Comparison of ENCODE assay signal across 10 mouse cellular contexts in genomic region chr17:33889941-33890532, GRCm38 (mm10). TPM values are rescaled to one million over a fixed set of nuclear protein-coding genes. Genes with fewer than 3 reads are reported as not detected.
A peak's percentile ranks its signal among the peaks of the same experiment; 100 is the strongest.
DNase-seq lines count a peak whose midpoint lies in the region; ATAC-seq and TF ChIP-seq lines count a peak whose summit lies in the region.
"Not testable (repeated sequence)": the region's sequence is repeated elsewhere in the genome, so short reads cannot be mapped to it uniquely, and the experiment has no call there.
"Had no signal": no experiment of that assay in that cellular context is flagged by ENCODE, and none has a peak within 500 bp of the region (broad histone marks: within the 10 kb centered on the region; RNA-seq: fewer than 3 reads in every experiment).

No protein-coding gene starts in this region.

- H3K36me3 ChIP-seq in embryonic facial prominence, embryonic 15.5 days; heart, embryonic 11.5 days (ENCODE audit: control insufficient read depth, insufficient read depth, low read length); hindbrain, postnatal 0 days (ENCODE audit: insufficient read depth, low read length); limb, embryonic 11.5 days (ENCODE audit: control insufficient read depth, insufficient read depth, low read length); myocyte (ENCODE audit: control insufficient read depth, insufficient read depth); thymus, adult 2 months (ENCODE audit: control insufficient read depth, insufficient read depth, low read length): not testable (repeated sequence)
- H3K36me3 ChIP-seq in lung, embryonic 14.5 days (ENCODE audit: insufficient read depth): 0 out of 2 replicates have a peak, but pooled peaks cover 12% of the 10 kb centered on the region

- ATAC-seq in embryonic facial prominence, embryonic 15.5 days (ENCODE audit: insufficient number of reproducible peaks, low FRiP score, low TSS enrichment, low read depth); lung, embryonic 14.5 days (ENCODE audit: insufficient read depth): not testable (repeated sequence)
- ATAC-seq in heart, embryonic 11.5 days (replicated peaks; ENCODE audit: insufficient number of reproducible peaks, low FRiP score, low TSS enrichment): peak; percentile 37
- ATAC-seq in hindbrain, postnatal 0 days: peak; percentile 27; the same call in 1 of the 2 replicates
- ATAC-seq in limb, embryonic 11.5 days (ENCODE audit: insufficient number of reproducible peaks, low FRiP score, low TSS enrichment, low read depth): peak; percentile 54; the same call in 1 of the 2 replicates

- peak; percentile 80 for TF ChIP-seq POLR2A in myocyte (IDR thresholded peaks at IDR 0.05; ENCODE audit: insufficient read length, low read depth)
- not testable (repeated sequence) for TF ChIP-seq POLR2A in thymus, adult 2 months (IDR thresholded peaks at IDR 0.05; ENCODE audit: control insufficient read depth, extremely low read depth, insufficient read depth, low read length, poor library complexity)

- peak overlapping the region; percentile 73 for H3K4me2 ChIP-seq in embryonic facial prominence, embryonic 15.5 days (replicated peaks)
- peak overlapping the region; percentile 60 for H3K4me2 ChIP-seq in heart, embryonic 11.5 days
- peak overlapping the region; percentile 63 for H3K4me2 ChIP-seq in hindbrain, postnatal 0 days (ENCODE audit: low read depth, low read length)
- peak overlapping the region; percentile 60 for H3K4me2 ChIP-seq in limb, embryonic 11.5 days (ENCODE audit: low read depth, severe bottlenecking)
- H3K4me2 ChIP-seq in lung, embryonic 14.5 days: peak overlapping the region; percentile 65
- H3K4me2 ChIP-seq in myocyte (ENCODE audit: low read depth): peak overlapping the region; percentile 52

- peaks cover 27% of the 10 kb centered on the region for H3K79me2 ChIP-seq in myocyte (ENCODE audit: control insufficient read depth, insufficient read depth)

- WGBS in embryonic facial prominence, embryonic 15.5 days: under 1% methylated on average over 43 of the region's 44 CpGs
- WGBS in heart, embryonic 11.5 days (ENCODE audit: insufficient replicate concordance): under 1% methylated on average over 42 of the region's 44 CpGs
- under 1% methylated on average over 35 of the region's 44 CpGs for WGBS in hindbrain, postnatal 0 days
- WGBS in limb, embryonic 11.5 days: under 1% methylated on average over 38 of the region's 44 CpGs
- 0% methylated on average over 44 of the region's 44 CpGs for WGBS in lung, embryonic 14.5 days
- under 1% methylated on average over 43 of the region's 44 CpGs for WGBS in thymus, adult 2 months

- H3K4me1 ChIP-seq in embryonic facial prominence, embryonic 15.5 days: peaks cover 12% of the 10 kb centered on the region
- not testable (repeated sequence) for H3K4me1 ChIP-seq in heart, embryonic 11.5 days (ENCODE audit: control insufficient read depth, insufficient read depth, low read length); hindbrain, postnatal 0 days (ENCODE audit: insufficient read depth, low read length); limb, embryonic 11.5 days (ENCODE audit: control insufficient read depth, insufficient read depth, low read length); lung, embryonic 14.5 days (ENCODE audit: insufficient read depth); thymus, adult 2 months (replicated peaks; ENCODE audit: control insufficient read depth, insufficient read depth, low read length)

- peak overlapping the region; percentile 48 for H3ac ChIP-seq in myocyte (ENCODE audit: control insufficient read depth, insufficient read length)

- not testable (repeated sequence) for H3K27ac ChIP-seq in embryonic facial prominence, embryonic 15.5 days (replicated peaks); hindbrain, postnatal 0 days; limb, embryonic 11.5 days (replicated peaks; ENCODE audit: low read depth, low read length); thymus, adult 2 months (ENCODE audit: control insufficient read depth, insufficient read depth, low read length)
- H3K27ac ChIP-seq in heart, embryonic 11.5 days (ENCODE audit: low read depth, low read length): peak overlapping the region; percentile 65
- H3K27ac ChIP-seq in lung, embryonic 14.5 days (ENCODE audit: low read depth): peak overlapping the region; percentile 63; the same call in 1 of the 2 replicates

- not testable (repeated sequence) for TF ChIP-seq CTCF in hindbrain, postnatal 0 days (IDR thresholded peaks at IDR 0.05; ENCODE audit: low read depth); lung, embryonic 14.5 days (IDR thresholded peaks at IDR 0.05; ENCODE audit: low read depth); thymus, adult 2 months (IDR thresholded peaks at IDR 0.05; ENCODE audit: borderline replicate concordance, control insufficient read depth, extremely low read depth, insufficient read depth, low read length, poor library complexity)

- peak; percentile 27 for DNase-seq in Muller cell, postnatal 12 days (ENCODE audit: inconsistent ontology term)
- DNase-seq in hindbrain, postnatal 0 days (ENCODE audit: low spot score); lung, embryonic 14.5 days; thymus, adult 2 months: not testable (repeated sequence)
- DNase-seq in limb, embryonic 11.5 days (ENCODE audit: low spot score): peak; percentile 30

- H3K27me3 ChIP-seq in embryonic facial prominence, embryonic 15.5 days; heart, embryonic 11.5 days (ENCODE audit: control insufficient read depth, insufficient read depth, low read length); hindbrain, postnatal 0 days (ENCODE audit: insufficient read depth, low read length); limb, embryonic 11.5 days (ENCODE audit: control insufficient read depth, insufficient read depth, low read length); lung, embryonic 14.5 days (ENCODE audit: insufficient read depth, low read length); myocyte (ENCODE audit: control insufficient read depth, insufficient read depth, insufficient read length); thymus, adult 2 months (ENCODE audit: control insufficient read depth, insufficient read depth, low read length): not testable (repeated sequence)

- peak overlapping the region; percentile 66 for H3K4me3 ChIP-seq in embryonic facial prominence, embryonic 15.5 days (replicated peaks)
- H3K4me3 ChIP-seq in heart, embryonic 11.5 days (ENCODE audit: low read depth, low read length): peak overlapping the region; percentile 65
- H3K4me3 ChIP-seq in hindbrain, postnatal 0 days (ENCODE audit: low read length): peak overlapping the region; percentile 55
- H3K4me3 ChIP-seq in limb, embryonic 11.5 days (ENCODE audit: low read depth, low read length): peak overlapping the region; percentile 60
- peak overlapping the region; percentile 66 for H3K4me3 ChIP-seq in lung, embryonic 14.5 days (ENCODE audit: low read depth, low read length)
- H3K4me3 ChIP-seq in myocyte: peak overlapping the region; percentile 44
- H3K4me3 ChIP-seq in thymus, adult 2 months (ENCODE audit: control insufficient read depth, insufficient read depth, low read length): peak overlapping the region; percentile 59

- H3K9me3 ChIP-seq in embryonic facial prominence, embryonic 15.5 days (replicated peaks); heart, embryonic 11.5 days (replicated peaks; ENCODE audit: control insufficient read depth, low read length); hindbrain, postnatal 0 days (ENCODE audit: low read length); limb, embryonic 11.5 days (ENCODE audit: control insufficient read depth, low read length); lung, embryonic 14.5 days (ENCODE audit: low read depth, low read length): not testable (repeated sequence)

- peak overlapping the region; percentile 53 for H3K9ac ChIP-seq in embryonic facial prominence, embryonic 15.5 days
- H3K9ac ChIP-seq in heart, embryonic 11.5 days (ENCODE audit: low read depth, low read length): peak overlapping the region; percentile 80
- H3K9ac ChIP-seq in hindbrain, postnatal 0 days (replicated peaks; ENCODE audit: low read length): peak overlapping the region; percentile 45; the same call in 1 of the 2 replicates
- peak overlapping the region; percentile 73 for H3K9ac ChIP-seq in limb, embryonic 11.5 days (ENCODE audit: low read length)
- peak overlapping the region; percentile 72 for H3K9ac ChIP-seq in lung, embryonic 14.5 days

RNA-seq across cellular contexts. Expression of gene Kifc1, which starts 0.4 kb away (rescaled TPM):
- 6.7 and 6.8 TPM in 2 replicates for polyA plus RNA-seq in embryonic facial prominence, embryonic 15.5 days (2015; fragmentation: Nextera tagmentation; extraction: Ambion mirVana)
- polyA plus RNA-seq in heart, embryonic 11.5 days (2014; fragmentation: Nextera tagmentation; extraction: Ambion mirVana): 8.1 and 11.8 TPM in 2 replicates
- 5.8 and 9.9 TPM in 2 replicates for total RNA-seq in hindbrain, postnatal 0 days (2014; rRNA removed)
- polyA plus RNA-seq in hindbrain, postnatal 0 days (2015; fragmentation: Nextera tagmentation; extraction: Ambion mirVana): 2.0 and 3.2 TPM in 2 replicates
- 12.3 and 12.5 TPM in 2 replicates for polyA plus RNA-seq in limb, embryonic 11.5 days (2014; fragmentation: Nextera tagmentation; extraction: Ambion mirVana)
- polyA plus RNA-seq in lung, embryonic 14.5 days (2014; fragmentation: Nextera tagmentation; extraction: Ambion mirVana): 8.3 and 9.3 TPM in 2 replicates
- 32.2 TPM for polyA plus RNA-seq in myocyte (2012; fragmentation: generic; extraction: Trizol)
- 57.3 and 70.8 TPM in 2 replicates for polyA plus RNA-seq in thymus, adult 2 months (2012; rRNA removed)

RNA-seq across cellular contexts. Expression of gene Platr17, which starts 14.9 kb away (rescaled TPM):
- polyA plus RNA-seq in embryonic facial prominence, embryonic 15.5 days (2015; fragmentation: Nextera tagmentation; extraction: Ambion mirVana): 0.55 and 0.58 TPM in 2 replicates
- polyA plus RNA-seq in heart, embryonic 11.5 days (2014; fragmentation: Nextera tagmentation; extraction: Ambion mirVana): not detected in 2 replicates
- 1.3 TPM in 1 of 2 replicates, not detected in the other for total RNA-seq in hindbrain, postnatal 0 days (2014; rRNA removed)
- polyA plus RNA-seq in hindbrain, postnatal 0 days (2015; fragmentation: Nextera tagmentation; extraction: Ambion mirVana): 0.88 and 1.2 TPM in 2 replicates
- polyA plus RNA-seq in limb, embryonic 11.5 days (2014; fragmentation: Nextera tagmentation; extraction: Ambion mirVana): 0.19 and 0.48 TPM in 2 replicates
- polyA plus RNA-seq in lung, embryonic 14.5 days (2014; fragmentation: Nextera tagmentation; extraction: Ambion mirVana): 0.32 TPM in 1 of 2 replicates, not detected in the other
- 0.17 TPM for polyA plus RNA-seq in myocyte (2012; fragmentation: generic; extraction: Trizol)
- 0.69 and 1.0 TPM in 2 replicates for polyA plus RNA-seq in thymus, adult 2 months (2012; rRNA removed)
- total RNA-seq: heart, adult 8-10 months; layer of hippocampus, postnatal 36 days had no signal

RNA-seq across cellular contexts. Expression of gene Gm7029, which starts 16.4 kb away (rescaled TPM):
- not detected in 2 replicates for polyA plus RNA-seq in embryonic facial prominence, embryonic 15.5 days (2015; fragmentation: Nextera tagmentation; extraction: Ambion mirVana)
- polyA plus RNA-seq in heart, embryonic 11.5 days (2014; fragmentation: Nextera tagmentation; extraction: Ambion mirVana): not detected in 2 replicates
- total RNA-seq in hindbrain, postnatal 0 days (2014; rRNA removed): not detected in 2 replicates
- not detected in 2 replicates for polyA plus RNA-seq in hindbrain, postnatal 0 days (2015; fragmentation: Nextera tagmentation; extraction: Ambion mirVana)
- not detected in 2 replicates for polyA plus RNA-seq in limb, embryonic 11.5 days (2014; fragmentation: Nextera tagmentation; extraction: Ambion mirVana)
- polyA plus RNA-seq in lung, embryonic 14.5 days (2014; fragmentation: Nextera tagmentation; extraction: Ambion mirVana): not detected in 2 replicates
- polyA plus RNA-seq in myocyte (2012; fragmentation: generic; extraction: Trizol): not detected
- polyA plus RNA-seq in thymus, adult 2 months (2012; rRNA removed): 3.0 TPM in 1 of 2 replicates, not detected in the other
- total RNA-seq: heart, adult 8-10 months; layer of hippocampus, postnatal 36 days had no signal

RNA-seq across cellular contexts. Expression of gene Daxx, which starts 19.2 kb away (rescaled TPM):
- 48.5 and 51.7 TPM in 2 replicates for polyA plus RNA-seq in embryonic facial prominence, embryonic 15.5 days (2015; fragmentation: Nextera tagmentation; extraction: Ambion mirVana)
- polyA plus RNA-seq in heart, embryonic 11.5 days (2014; fragmentation: Nextera tagmentation; extraction: Ambion mirVana): 26.4 and 37.0 TPM in 2 replicates
- total RNA-seq in hindbrain, postnatal 0 days (2014; rRNA removed): 52.1 and 58.4 TPM in 2 replicates
- 39.0 and 41.9 TPM in 2 replicates for polyA plus RNA-seq in hindbrain, postnatal 0 days (2015; fragmentation: Nextera tagmentation; extraction: Ambion mirVana)
- polyA plus RNA-seq in limb, embryonic 11.5 days (2014; fragmentation: Nextera tagmentation; extraction: Ambion mirVana): 66.8 and 71.3 TPM in 2 replicates
- 39.3 and 47.1 TPM in 2 replicates for polyA plus RNA-seq in lung, embryonic 14.5 days (2014; fragmentation: Nextera tagmentation; extraction: Ambion mirVana)
- 16.9 TPM for polyA plus RNA-seq in myocyte (2012; fragmentation: generic; extraction: Trizol)
- polyA plus RNA-seq in thymus, adult 2 months (2012; rRNA removed): 116 and 129 TPM in 2 replicates

RNA-seq across cellular contexts. Expression of gene Tapbp, which starts 25.7 kb away (rescaled TPM):
- 40.2 and 49.3 TPM in 2 replicates for polyA plus RNA-seq in embryonic facial prominence, embryonic 15.5 days (2015; fragmentation: Nextera tagmentation; extraction: Ambion mirVana)
- polyA plus RNA-seq in heart, embryonic 11.5 days (2014; fragmentation: Nextera tagmentation; extraction: Ambion mirVana): 22.0 and 23.4 TPM in 2 replicates
- total RNA-seq in hindbrain, postnatal 0 days (2014; rRNA removed): 41.5 and 61.8 TPM in 2 replicates
- 39.1 and 40.2 TPM in 2 replicates for polyA plus RNA-seq in hindbrain, postnatal 0 days (2015; fragmentation: Nextera tagmentation; extraction: Ambion mirVana)
- 12.5 and 14.8 TPM in 2 replicates for polyA plus RNA-seq in limb, embryonic 11.5 days (2014; fragmentation: Nextera tagmentation; extraction: Ambion mirVana)
- polyA plus RNA-seq in lung, embryonic 14.5 days (2014; fragmentation: Nextera tagmentation; extraction: Ambion mirVana): 30.1 and 31.4 TPM in 2 replicates
- 50.6 TPM for polyA plus RNA-seq in myocyte (2012; fragmentation: generic; extraction: Trizol)
- 201 and 248 TPM in 2 replicates for polyA plus RNA-seq in thymus, adult 2 months (2012; rRNA removed)
